ENCODE assay signal across 9 mouse cellular contexts in the genomic region with DNA sequence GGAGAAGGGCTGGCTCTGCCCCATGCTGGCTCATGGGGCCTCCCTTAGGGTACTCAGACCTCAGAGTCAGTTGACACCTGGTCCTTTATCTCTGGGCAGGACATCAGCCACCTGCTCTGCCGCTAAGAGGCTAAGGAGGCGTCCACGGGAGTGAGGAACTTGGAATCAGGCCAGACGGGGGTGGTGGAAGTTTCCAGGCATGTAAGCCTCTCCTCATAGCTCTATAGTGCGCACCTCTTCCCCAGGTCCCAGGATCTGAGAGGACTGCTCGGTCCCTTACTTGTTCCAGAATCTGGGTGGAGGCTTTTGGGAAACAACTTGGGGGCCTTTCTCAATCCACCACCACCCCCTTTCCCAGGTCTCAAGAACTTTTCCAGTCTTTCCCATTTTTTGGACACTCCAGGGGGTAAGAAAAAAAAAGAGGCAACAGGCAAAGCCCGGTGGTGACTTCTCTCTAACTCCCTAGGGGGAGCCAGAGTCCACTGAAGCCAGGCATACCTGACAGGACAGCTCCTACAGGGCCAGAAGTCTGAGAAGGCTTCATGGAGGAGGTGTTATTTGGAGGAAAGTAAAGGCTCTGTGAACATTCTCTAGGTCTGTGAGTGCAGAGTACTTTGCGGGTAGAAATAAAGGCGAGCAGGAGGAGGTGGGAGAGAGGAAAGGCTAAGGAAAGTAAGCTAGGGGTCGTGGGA. TPM values are rescaled to one million over a fixed set of nuclear protein-coding genes. Genes with fewer than 3 reads are reported as not detected.
A peak's percentile ranks its signal among the peaks of the same experiment; 100 is the strongest.
DNase-seq lines count a peak whose midpoint lies in the region; ATAC-seq lines count a peak whose summit lies in the region.
"Had no signal": no experiment of that assay in that cellular context is flagged by ENCODE, and none has a peak within 500 bp of the region (broad histone marks: within the 10 kb centered on the region; RNA-seq: fewer than 3 reads in every experiment).

No protein-coding gene starts in this region.

- no peak overlapping the region for H3K9ac ChIP-seq in liver, embryonic 11.5 days (ENCODE audit: low read depth, low read length)
- no peak overlapping the region for H3K9ac ChIP-seq in intestine, embryonic 15.5 days

- no peaks in the 10 kb centered on the region for H3K9me3 ChIP-seq in liver, embryonic 11.5 days (ENCODE audit: control insufficient read depth, low read length)
- H3K9me3 ChIP-seq in intestine, embryonic 15.5 days: no peaks in the 10 kb centered on the region

- no peak overlapping the region for H3K4me2 ChIP-seq in liver, embryonic 11.5 days
- no peak overlapping the region for H3K4me2 ChIP-seq in intestine, embryonic 15.5 days (replicated peaks)

- no peak overlapping the region for H3K4me3 ChIP-seq in liver, embryonic 11.5 days (ENCODE audit: low read depth, low read length)
- H3K4me3 ChIP-seq in intestine, embryonic 15.5 days (replicated peaks): no peak overlapping the region

- H3K27me3 ChIP-seq in liver, embryonic 11.5 days (replicated peaks; ENCODE audit: control insufficient read depth, insufficient read depth, low read length): 0 out of 2 replicates have a peak, but pooled peaks cover 2% of the 10 kb centered on the region
- 0 out of 2 replicates have a peak, but pooled peaks cover 4% of the 10 kb centered on the region for H3K27me3 ChIP-seq in intestine, embryonic 15.5 days (replicated peaks)

- no peak for ATAC-seq in liver, embryonic 11.5 days (replicated peaks; ENCODE audit: low FRiP score)
- ATAC-seq in intestine, embryonic 15.5 days: peak; percentile 28; the same call in 1 of the 2 replicates

- H3K27ac ChIP-seq in liver, embryonic 11.5 days (ENCODE audit: low read depth, low read length): no peak overlapping the region
- no peak overlapping the region for H3K27ac ChIP-seq in intestine, embryonic 15.5 days

- H3K36me3 ChIP-seq in liver, embryonic 11.5 days (ENCODE audit: control insufficient read depth, insufficient read depth, low read length): no peaks in the 10 kb centered on the region
- no peaks in the 10 kb centered on the region for H3K36me3 ChIP-seq in intestine, embryonic 15.5 days

- H3K4me1 ChIP-seq in liver, embryonic 11.5 days (replicated peaks; ENCODE audit: control insufficient read depth, insufficient read depth, low read length): peaks cover 3% of the 10 kb centered on the region
- no peaks in the 10 kb centered on the region for H3K4me1 ChIP-seq in intestine, embryonic 15.5 days (replicated peaks)

- 39% methylated on average over 10 of the region's 10 CpGs for WGBS in liver, embryonic 11.5 days
- 32% methylated on average over 10 of the region's 10 CpGs for WGBS in intestine, embryonic 15.5 days

- DNase-seq in liver (peak; percentile 65), ZHBTc4 (ENCODE audit: low read depth, low spot score) (peak; percentile 84)
- no peak for DNase-seq in liver, embryonic 11.5 days (ENCODE audit: low spot score)
- peak; percentile 60 for DNase-seq in naive thymus-derived CD4-positive, alpha-beta T cell, adult 2 months (ENCODE audit: low read depth)
- DNase-seq in right cerebral cortex, postnatal 25 days: no peak
- no peak for DNase-seq in layer of hippocampus, adult 8-10 months (ENCODE audit: low spot score in 2 of 2)
- DNase-seq in cerebellum, adult 9-10 months: no peak

RNA-seq across cellular contexts. Expression of gene Map3k6, which starts 7.2 kb away (rescaled TPM):
- 2.2 and 3.5 TPM in 2 replicates for polyA plus RNA-seq in liver, embryonic 11.5 days (2014; fragmentation: Nextera tagmentation; extraction: Ambion mirVana)
- 3.0 and 3.2 TPM in 2 replicates for polyA plus RNA-seq in intestine, embryonic 15.5 days (2015; fragmentation: Nextera tagmentation; extraction: Ambion mirVana)
- total RNA-seq in layer of hippocampus, adult 8-10 months (2022): 1 to 10 TPM; 4.8 to 6.1 (median 5.8) TPM

RNA-seq across cellular contexts. Expression of gene Gpr3, which starts 21.1 kb away (rescaled TPM):
- polyA plus RNA-seq in liver, embryonic 11.5 days (2014; fragmentation: Nextera tagmentation; extraction: Ambion mirVana): 0.17 TPM in 1 of 2 replicates, not detected in the other
- 0.06 and 0.14 TPM in 2 replicates for polyA plus RNA-seq in intestine, embryonic 15.5 days (2015; fragmentation: Nextera tagmentation; extraction: Ambion mirVana)
- total RNA-seq in layer of hippocampus, adult 8-10 months (2022): 1 to 10 TPM; 4.3 to 8.0 (median 6.5) TPM
- polyA plus RNA-seq: liver, embryonic 16.5 days had no signal

RNA-seq across cellular contexts. Expression of gene Cd164l2, which starts 21.5 kb away (rescaled TPM):
- 0.70 and 0.77 TPM in 2 replicates for polyA plus RNA-seq in liver, embryonic 11.5 days (2014; fragmentation: Nextera tagmentation; extraction: Ambion mirVana)
- polyA plus RNA-seq in intestine, embryonic 15.5 days (2015; fragmentation: Nextera tagmentation; extraction: Ambion mirVana): 2.7 and 2.8 TPM in 2 replicates
- 1 to 10 TPM; 3.3 to 4.3 (median 3.9) TPM for total RNA-seq in layer of hippocampus, adult 8-10 months (2022)

RNA-seq across cellular contexts. Expression of gene Sytl1, which starts 29.5 kb away (rescaled TPM):
- polyA plus RNA-seq in liver, embryonic 11.5 days (2014; fragmentation: Nextera tagmentation; extraction: Ambion mirVana): 0.39 and 0.52 TPM in 2 replicates
- 2.7 and 3.0 TPM in 2 replicates for polyA plus RNA-seq in intestine, embryonic 15.5 days (2015; fragmentation: Nextera tagmentation; extraction: Ambion mirVana)
- total RNA-seq in layer of hippocampus, adult 8-10 months (2022): 1 to 10 TPM in 3 of 4 experiments, under 1 TPM in 1; 0.84 to 1.4 (median 1.4) TPM

RNA-seq across cellular contexts. Expression of gene Tmem222, which starts 44.2 kb away (rescaled TPM):
- 73.5 and 74.2 TPM in 2 replicates for polyA plus RNA-seq in liver, embryonic 11.5 days (2014; fragmentation: Nextera tagmentation; extraction: Ambion mirVana)
- polyA plus RNA-seq in intestine, embryonic 15.5 days (2015; fragmentation: Nextera tagmentation; extraction: Ambion mirVana): 68.7 and 72.2 TPM in 2 replicates
- 10 to 100 TPM; 80.1 to 92.0 (median 85.6) TPM for total RNA-seq in layer of hippocampus, adult 8-10 months (2022)

Comparison
In these comparisons a context has a peak if more than half of its experiments do, and no peak if none do; other contexts are left out.
1. DNase-seq: peak in liver (single experiment), ZHBTc4 (single experiment) and naive thymus-derived CD4-positive, alpha-beta T cell, adult 2 months (single experiment); none in liver, embryonic 11.5 days (single experiment), right cerebral cortex, postnatal 25 days (single experiment), layer of hippocampus, adult 8-10 months (0 of 2) and cerebellum, adult 9-10 months (single experiment).